Mouse (Mus musculus) urinary bladder, postnatal 14 days (tissue): Measurements from ENCODE around the gene Timp3.
"Not testable (repeated sequence)": the region's sequence is repeated elsewhere in the genome, so short reads cannot be mapped to it uniquely, and the experiment has no call there.

Experiments
- DNase-seq: peaks from one replicate; pipeline ENCODE4 v3.0.0; 2021; ENCODE audit warnings: low spot score

The Timp3 gene

DNA sequence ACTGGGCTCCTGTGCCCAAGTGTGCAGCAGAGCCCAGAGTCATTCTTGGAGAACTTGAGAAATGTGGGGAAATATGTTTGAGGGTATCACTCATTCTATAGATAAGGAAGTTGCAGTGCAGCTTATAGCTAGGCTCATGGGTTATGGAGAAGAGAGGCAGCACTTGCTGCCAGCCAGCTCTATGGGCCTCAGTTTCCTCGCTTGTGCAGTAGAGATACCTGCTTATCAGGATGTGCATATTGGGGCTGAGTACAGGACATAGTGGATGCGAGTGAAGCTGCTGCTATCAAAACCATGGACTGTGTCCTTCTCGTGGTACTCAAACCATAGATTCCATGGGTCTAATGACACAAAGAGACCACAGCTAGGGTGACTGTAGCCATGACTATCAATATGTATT is 52.3 kb downstream of the Timp3 start:
- DNase-seq, result no peak

DNA sequence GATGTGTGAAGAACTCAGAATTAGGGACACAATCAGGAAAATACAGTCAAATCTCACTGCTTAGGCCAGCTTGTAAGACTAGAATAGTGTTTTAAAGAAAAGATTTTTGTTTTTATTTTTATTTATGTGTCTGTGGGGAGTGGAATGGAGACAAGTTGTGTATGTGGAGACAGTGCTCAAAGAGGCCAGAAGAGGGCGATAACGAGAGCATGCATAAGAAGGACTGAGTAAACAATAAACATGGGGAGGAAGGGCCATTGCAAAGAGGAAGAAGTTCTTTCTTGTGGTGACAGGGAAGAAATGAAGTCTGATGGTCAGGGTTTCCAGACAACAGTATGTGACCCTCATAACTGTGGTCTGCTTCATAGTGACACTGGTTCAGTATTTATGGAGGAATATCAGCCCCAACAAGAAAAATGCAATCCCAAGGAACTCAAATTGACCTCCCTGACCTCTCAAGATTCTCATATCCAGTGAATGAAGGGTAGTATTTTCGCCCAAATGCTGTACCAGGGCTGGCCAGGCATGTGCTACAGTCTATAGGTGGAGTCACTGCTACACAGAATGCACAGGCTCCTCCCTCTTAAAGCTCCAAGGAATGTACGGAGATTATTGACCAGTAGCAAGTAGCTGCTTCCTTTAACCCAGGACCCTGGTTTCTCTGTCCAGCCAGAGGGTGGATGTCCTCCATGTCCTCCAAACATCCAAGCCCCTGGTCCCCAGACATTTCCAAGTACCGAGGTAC is 56.8 kb downstream of the Timp3 start:
- DNase-seq, result peak; percentile 36

DNA sequence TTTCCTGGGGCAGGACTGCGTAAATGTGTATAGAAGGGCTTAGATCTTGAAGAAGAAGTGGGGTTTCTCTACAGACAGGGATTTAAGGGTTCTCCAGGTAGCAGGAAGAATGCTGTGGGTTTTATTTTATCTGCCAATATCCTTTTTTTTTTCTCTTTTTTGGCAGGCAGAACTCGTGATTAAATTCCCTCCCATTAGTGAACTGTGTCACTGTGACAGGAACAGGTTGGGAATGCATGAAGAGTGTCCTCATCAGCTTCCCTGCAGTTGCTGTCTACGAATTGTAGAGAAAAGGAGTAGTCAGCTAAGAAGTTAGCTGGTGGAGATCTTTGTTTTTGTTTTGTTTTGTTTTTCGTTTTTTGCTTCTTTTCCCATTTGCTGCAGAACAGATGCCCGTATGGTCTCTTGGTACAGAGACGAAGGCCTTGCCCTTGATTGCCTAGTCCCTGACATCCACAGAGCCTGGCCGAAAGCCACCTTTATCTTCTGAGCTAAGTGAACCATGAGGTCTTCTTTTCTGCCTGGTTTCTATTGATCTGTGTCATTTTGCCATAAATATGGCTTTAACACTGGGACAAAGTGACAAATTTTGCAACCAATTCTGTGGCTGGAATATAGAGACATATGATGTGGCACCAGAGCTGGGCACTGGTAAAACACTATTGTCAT is 58.3 kb downstream of the Timp3 start:
- DNase-seq, result no peak

DNA sequence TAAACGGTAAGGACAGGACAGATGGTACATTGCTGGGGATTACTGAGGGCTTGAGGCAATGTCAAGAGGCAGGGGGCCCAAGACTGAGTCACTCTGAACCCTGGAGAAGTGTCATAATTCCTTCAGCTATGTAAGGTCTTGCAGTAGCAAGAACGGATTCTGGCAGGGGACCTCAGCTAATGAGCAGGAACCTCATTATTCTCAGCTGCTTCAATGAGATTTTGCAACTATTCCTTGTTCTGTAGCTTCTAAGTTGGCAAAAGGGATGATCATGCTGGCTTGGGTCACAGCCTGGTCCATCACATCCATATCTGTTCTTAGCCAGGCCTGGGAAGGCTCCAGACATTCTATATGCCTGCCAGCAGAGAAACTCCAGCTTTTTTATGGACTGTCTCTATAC is 59.0 kb downstream of the Timp3 start:
- no peak for DNase-seq

DNA sequence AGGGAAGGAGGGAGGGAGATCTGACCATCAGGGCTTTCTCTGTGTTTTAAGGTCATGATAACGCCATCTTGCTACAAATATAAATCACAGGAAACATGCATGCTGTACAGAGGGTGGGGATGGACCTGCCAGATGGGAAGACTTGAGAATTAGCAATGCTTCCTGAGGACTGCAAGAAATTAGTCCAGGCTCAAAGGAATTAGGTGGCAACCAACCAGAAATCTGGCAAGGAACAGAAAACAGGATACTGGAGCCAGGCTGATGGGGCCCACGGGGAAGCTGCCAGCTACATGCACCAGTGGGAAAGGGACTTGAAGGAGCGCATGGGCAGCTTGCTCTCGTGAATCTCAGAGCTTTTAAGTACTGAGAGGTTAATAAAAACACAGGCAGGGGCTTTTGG is 59.5 kb downstream of the Timp3 start:
- DNase-seq, result no peak

DNA sequence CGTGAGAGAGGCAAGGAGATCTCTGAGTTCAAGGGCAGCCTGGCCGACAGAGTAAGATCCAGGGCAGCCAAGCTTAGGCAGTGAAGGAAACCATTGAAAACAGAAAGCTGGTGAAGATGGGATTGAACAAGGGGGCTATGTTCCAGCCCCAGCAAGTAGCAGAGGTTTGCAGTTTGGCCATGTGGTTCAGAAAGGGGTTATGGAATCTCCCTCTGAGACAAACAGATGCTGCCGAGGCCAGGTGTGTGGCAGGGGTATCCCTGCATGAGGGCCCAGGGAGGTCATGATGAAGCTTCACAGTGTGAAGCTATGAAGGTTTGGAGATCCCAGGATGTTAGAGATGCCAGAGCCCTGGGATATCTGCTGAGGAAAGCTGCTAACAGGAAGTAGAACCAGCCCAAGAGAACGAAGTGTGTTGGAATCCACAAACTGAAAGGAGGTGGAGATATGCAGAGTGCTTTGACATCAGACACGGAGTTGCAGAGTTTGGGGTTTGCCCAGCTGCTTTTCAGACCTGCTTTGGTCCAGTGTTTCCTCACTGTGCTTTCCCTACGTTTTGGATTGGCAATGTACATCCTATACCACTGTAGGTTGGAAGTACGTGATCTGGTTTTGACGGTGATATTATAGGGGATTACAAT is 63.6 kb downstream of the Timp3 start:
- no peak for DNase-seq

DNA sequence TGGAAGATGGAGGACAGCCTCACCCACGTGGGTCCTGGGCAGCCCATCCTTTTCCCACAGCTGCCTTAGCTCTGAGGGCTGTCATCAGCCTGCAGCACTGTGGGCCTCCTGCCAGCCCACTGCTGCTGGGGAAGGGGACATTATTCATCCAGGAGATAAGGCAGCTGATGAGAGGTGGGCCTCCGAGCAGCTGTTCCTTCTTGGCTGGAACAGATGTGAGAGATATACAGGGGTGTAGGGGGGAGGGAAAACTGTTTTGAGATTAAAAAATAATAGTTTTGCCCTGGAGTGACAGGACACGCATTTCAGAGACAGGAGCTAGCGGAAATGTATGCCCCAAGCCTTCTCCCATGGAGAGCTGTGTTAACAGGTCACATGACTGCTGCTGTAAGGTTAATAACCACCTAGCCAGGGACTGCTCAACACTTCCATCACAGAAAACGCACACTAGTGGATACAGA is 65.5 kb downstream of the Timp3 start:
- DNase-seq, result peak; percentile 36

DNA sequence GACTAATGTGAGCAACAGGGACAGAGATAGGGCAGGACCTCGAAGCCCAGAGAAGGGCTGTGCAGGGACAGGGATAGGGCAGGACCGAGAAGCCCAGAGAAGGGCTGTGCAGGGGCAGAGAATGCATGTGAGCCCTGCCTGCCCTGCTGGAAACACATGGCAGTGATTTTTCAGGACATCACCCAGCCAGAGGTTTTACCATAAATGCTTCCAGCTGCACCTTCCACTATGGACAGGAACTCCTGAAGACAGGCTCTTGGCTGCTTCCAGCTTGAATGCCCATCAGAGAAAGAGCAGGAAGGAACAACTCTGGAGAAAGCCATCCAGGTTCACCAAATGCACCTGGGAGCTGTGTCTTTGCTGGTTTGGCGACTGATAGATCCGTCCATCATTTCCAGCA is 67.2 kb downstream of the Timp3 start:
- no peak for DNase-seq

DNA sequence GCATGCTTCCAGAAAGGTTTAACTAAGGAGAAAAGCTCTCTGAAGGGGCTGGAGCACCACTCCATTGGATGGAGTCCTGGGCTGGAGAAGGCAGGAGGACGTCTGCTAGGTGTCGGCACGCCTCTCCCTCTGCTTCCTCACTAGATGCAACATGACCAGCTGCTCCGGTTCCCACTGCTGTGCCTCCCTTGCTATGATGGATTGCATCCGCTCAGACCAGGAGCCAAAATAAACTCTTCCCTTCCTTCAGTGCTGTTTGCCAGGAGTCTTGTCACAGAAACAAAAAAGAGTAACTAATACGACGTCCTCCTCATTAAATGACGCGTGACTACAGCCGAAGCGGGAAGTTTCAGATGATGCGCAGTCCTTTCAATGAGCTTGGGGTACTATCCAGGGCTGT is 68.6 kb downstream of the Timp3 start:
- no peak for DNase-seq

DNA sequence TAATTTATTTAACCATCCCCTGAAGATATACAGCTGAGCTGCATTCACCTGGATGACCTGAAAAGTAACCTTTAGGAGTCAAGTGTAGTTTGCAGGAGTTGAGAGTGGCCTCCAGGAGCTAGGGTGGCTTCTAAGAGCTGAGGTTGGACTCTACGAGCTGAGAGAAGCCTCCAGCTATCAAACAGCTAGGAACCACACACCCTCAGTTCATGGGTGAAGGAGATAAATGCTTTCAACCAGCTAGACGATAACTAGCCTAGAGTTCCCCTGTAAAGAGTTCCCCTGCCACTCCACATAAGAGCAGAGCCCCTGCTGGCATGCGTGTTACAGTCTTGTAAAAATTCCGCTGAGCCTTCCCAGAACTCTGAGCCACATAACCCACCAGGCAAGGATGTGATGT is 69.2 kb downstream of the Timp3 start:
- DNase-seq, result no peak

DNA sequence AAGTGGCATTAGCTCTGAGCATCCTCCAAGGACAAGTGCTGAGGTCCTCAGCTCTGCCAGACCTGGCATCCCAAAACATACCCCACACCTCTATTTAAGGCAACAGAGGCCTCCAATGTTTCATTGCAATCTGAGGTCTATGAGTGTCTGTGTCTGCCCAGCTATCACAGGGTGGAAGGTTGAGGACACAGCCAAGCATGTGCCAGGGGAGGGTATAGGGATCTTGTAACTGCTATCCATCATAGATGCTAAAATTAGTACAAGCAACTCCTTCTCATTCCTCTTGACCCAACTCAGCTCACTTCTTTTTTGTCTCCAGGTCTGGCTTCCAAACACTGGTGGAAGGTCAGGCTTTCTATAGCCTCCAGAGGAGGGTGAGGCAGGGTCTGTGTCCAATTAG is 71.4 kb downstream of the Timp3 start:
- DNase-seq, result no peak

DNA sequence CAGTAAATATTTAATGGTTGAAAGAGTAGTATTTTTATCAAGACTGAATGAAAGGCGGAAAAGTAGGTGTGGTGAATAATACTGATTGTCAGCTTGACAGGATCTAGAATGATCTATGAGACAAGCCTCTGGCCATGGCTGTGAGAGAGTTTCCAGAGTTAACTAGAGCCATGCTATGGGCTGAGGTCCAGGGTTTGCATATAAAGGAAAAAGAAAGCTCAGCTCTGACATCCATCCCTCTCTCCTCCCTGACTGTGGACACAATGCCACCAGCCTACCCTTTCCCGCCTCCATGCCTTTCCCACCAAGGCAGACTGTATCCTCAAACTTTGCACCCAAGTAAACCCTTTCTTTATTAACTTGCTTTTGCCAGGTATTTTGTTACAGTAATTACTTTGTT is 73.9 kb downstream of the Timp3 start:
- no peak for DNase-seq

DNA sequence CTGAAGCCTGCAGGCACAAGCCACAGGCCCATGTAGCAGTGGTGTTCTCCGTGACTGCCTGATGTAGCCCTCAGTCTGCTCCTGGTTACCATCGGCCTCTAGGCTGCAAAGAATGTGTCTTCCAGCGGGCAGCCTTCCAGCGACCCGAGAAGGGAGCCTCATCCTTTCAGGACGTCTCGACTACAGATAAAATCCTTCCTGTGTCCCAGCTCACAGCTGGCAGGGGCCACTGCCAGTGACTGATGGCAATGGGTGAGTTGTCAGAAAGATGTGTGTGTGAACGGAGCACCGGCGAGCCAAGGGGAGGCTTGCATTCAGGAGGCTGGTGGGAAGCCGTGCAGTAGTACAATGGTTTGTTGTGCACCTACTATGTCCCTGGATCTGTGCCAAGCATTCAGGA is 75.7 kb downstream of the Timp3 start:
- no peak for DNase-seq

DNA sequence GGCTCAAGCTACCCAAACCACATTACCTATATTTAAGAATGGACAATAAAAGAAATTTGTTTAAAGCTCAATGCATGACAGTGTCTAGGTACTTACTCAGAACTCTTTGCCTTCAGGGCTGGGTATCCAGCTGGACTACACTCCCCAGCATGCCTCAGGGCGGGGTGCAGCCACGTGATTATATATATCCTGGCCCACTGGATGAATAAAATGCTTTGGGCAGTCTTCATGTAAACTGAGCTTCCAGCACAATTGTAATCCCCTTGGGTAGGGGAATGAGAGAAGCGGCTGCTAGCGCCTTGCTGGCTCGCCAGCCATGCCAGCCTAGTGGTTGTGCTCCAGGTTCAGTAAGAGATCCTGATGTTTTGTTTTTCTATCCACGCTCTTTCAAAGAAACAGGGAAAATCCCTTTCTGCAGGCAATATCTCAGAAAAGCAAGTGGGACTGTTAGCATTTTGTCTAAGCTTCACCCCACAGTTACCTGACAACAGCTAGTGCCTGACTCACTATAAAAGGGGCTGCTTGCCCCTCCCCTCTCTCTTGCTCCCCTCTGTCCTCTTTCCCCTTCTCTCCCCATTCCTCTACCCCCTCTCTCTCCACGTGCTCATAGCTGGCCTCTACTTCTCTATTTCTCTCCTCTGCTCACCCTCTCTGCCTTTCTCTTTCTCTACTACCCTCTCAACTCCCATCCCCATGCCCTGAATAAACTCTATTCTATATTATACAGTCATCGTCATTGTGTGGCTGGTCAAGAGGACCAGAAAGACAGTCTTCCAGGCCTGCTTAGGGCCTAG is 76.4 kb downstream of the Timp3 start:
- DNase-seq, result no peak

DNA sequence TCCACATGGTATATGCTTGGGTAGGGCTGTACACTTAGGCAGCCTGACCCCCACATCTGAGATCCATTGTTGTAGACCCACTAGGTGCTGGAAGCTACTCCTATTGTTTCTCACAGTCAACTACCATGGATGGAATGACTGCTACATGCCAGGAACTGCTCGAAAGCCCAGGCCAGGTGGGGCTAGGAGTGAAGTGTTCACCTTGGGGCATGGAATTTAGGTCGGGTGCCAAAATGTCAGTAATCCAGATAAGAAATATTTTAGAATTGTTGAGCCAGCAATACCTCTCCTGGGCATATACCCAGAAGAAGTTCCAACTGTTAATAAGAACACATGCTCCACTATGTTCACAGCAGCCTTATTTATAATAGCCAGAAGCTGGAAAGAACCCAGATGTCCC is 78.6 kb downstream of the Timp3 start:
- DNase-seq, result not testable (repeated sequence)

DNA sequence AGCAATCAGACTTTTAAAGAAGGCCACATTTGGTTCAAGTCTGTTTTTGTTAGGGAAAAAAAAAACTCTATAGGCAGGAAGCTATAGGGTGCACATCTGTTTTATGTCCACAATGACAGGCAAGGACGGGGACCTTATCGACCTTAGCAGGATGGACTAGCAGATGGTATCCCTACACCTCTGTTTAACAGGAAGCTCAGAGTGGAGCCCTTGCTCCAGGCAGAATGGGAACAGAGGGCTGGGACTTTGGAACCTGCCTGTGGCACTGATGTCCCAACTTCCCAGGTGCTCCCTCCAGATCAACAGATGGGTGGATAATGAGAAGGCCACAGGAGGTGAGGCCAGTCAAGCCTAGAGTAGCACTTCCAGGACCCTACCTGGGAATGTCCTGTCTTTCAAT is 80.5 kb downstream of the Timp3 start:
- DNase-seq, result no peak

DNA sequence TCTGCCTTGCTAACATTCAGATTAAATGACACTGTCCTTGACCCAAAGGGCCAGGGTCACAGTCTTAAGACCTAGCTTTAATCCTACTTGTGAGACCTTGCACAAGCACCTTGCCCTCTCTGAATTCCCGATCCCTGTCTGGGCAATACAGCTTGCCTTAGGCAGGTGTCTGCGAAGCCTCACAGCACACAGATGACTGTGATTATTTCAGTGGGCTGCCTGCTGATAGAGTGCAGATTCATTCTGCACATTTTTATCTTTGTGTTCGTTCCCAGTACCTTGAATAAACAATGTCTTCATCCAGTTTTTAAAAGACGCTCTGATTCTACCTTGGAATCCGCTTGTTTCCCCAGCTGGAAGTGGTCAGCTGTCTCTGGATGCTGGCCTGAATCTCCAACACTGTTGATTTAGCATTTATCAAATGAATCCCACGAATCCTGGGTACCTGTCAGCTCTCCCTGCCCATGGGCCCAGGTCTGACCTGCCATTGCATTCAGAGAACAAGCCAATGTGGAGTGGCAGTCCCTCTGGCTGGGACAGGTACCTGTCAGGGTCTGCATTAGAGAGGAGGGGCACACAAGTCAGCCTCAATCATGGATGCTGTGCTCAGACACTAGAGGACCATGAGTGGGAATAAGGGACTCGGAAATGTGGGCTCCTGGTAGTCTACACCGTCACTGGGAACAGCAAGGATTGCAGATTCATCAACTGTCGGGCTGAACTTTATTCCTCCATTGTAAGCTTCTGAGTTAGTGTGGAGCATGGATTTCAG is 81.2 kb downstream of the Timp3 start:
- no peak for DNase-seq

DNA sequence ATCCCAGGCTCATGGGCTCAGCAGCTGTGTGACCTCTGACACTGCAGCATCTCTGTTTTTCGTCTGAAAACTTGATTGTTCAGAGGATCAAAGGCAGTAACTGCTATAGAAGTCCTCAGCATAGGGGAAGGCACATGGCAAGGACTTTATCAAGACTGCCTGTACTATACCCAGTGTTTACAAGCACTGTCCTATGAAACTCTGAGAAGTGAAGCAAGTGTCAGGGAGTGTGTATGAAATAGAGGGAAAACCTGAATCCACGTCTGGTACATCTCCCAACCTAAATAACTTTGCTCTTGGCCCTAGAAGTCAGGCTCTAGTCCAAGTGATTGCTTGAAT is 81.7 kb downstream of the Timp3 start:
- DNase-seq, result no peak

DNA sequence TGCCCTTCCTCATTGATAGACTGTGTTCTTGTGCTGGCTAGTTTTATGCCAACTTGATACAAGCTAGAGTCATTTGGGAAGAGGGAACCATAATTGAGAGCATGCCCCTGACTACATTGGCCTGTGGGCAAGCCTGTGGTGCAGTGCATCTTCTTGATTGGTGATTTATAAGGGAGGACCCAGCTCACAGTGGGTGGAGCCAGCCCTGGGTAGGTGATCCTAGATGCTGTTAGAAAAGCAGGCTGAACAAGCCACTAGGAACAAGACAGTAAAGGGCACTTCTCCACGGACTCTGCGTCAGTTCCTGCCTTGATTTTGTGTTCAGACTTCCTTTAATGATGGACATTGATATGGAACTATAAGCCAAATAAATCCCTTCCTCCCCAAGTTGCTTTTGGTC is 84.5 kb downstream of the Timp3 start:
- DNase-seq, result peak; percentile 7

DNA sequence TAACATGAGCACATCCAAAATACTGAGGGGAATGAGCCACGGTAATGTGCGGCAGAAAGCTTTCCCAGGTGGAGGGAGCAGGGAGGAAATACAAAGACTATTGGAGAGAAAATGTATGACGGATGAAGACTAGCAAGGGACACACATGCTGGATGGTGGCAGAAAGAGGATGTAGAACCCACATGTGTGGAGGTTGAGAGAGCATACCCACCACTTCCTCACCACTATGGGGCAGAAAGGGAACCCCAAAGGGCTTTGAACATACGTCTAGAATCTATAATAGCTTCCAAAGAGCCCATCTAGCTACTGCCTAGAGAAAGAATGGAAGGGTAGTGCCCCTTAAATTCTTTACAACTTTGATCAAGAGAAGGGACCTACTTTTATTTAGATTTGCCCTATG is 85.5 kb downstream of the Timp3 start:
- no peak for DNase-seq

DNA sequence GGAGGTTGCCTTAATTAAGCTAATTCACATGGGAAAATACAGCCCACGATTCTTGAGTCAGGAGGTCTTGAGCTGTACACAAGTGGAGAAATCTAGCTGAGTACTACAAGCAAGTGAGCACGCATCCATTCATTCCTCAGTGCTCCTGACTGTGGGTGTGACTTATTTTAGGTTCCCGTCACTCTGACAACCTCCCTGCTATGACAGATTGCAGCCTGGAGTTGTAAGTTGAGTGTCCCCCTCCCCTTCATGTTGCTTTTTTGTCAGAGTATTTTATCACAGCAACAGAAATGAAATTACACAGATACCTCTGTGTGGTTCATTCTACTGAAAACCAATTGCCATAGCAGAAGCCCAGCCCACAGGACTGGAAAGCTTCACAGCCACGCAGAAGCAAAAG is 86.1 kb downstream of the Timp3 start:
- no peak for DNase-seq
